Mouse (Mus musculus) gastrocnemius, postnatal 14 days (tissue): ENCODE data around the gene Hmox2. TPM values are rescaled to one million over a fixed set of nuclear protein-coding genes. Genes with fewer than 3 reads are reported as not detected.
"Not testable (repeated sequence)": the region's sequence is repeated elsewhere in the genome, so short reads cannot be mapped to it uniquely, and the experiment has no call there.

Experiments
- DNase-seq: peaks from one replicate; pipeline ENCODE4 v3.0.0; 2021; ENCODE audit warnings: mixed read lengths
- intact Hi-C: fragments of 180-260 bp; cut with DNase I; formaldehyde crosslinking; loops from one replicate; pipeline ENCODE4 v1.15.1; 2025; ENCODE audit warnings: low total_unique reads
- total RNA-seq, 2 experiments: library from RNA; stranded (reverse); gene quantifications; 2 replicates each; pipeline ENCODE4 v1.2.3; 2021

Hmox2 gene
- total RNA-seq, 2 experiments from 2014 or later, result 41.8 to 44.5 TPM

- intact Hi-C loops, result no loop called here
- DNase-seq, result no peak
These were observed 3.8 kb upstream of the Hmox2 start for GRCm38 (mm10) chr16:4722128-4722914.

- DNase-seq, result no peak
- intact Hi-C loops, result no loop called here
These were observed 3.3 kb upstream of the Hmox2 start for GRCm38 (mm10) chr16:4722915-4723209.

GRCm38 (mm10) chr16:4725266-4725665, 895 bp upstream of the Hmox2 start:
- intact Hi-C loops, result no loop called here
- DNase-seq, result no peak

DNA sequence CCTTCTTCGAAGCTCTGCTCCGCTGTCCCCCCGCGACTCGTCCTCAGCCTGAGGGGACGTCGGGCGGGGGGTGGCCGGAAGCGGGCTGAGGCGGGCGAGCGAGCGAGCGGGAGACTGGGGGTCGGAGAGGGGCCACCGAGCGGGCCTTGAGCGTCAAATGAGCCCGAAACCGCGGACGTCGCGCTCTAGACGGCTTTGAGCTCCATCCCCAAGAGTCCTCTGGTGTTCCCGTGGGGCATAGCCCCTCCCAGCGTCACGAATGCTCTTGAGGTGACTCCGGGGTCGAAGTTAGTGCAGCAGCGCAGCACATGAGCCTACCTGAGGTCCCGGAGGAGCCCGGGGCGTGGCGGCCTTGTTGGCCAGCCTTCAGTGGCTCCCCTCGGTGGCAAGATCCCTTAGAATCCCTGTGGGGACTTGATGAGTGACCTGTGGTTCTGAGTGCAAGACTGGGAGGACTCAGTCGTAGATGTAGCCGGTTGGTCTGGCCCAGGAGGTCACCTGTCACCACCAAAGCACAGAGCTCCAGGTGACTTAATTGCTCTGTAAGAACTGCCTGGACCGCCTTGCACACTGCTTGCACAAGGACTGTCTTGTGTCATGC, 467 bp downstream of the Hmox2 start:
- intact Hi-C loops, result no loop called here
- no peak for DNase-seq

- intact Hi-C loops, result no loop called here
These were observed 1.4 kb downstream of the Hmox2 start for GRCm38 (mm10) chr16:4727526-4727925.

GRCm38 (mm10) chr16:4727963-4728362, 1.8 kb downstream of the Hmox2 start:
- DNase-seq, result no peak
- intact Hi-C loops, result no loop called here

More at GRCm38 (mm10) chr16:4727526-4727925, 1.4 kb downstream of the Hmox2 start:
- no peak for DNase-seq

DNA sequence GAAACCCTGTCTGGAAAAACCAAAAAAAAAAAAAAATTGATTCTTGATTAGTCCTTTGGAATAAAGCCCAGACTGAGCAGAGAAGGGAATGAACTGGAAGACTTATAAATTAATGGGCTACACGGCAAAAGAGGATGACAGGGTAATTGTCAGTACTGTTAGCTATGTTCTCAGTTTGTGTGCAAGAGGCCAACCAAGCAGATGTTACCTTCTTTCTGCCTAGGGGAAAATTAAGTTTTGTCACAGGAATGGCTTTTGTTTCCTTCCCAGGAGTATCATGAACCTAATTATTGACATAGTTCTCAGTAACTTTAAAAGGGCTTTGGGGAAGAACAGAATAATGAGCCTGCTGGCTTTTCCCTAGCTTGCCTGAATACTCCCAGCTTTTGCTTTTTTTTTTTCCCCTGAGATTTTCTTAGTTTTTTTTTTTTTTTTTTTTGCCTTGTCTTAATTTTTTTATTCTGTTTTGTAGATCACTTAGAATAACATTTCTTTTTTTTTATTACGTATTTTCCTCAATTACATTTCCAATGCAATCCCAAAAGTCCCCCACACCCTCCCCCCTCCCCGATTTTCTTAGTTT, 4.7 kb downstream of the Hmox2 start:
- DNase-seq, result no peak
- intact Hi-C loops, result no loop called here

- no peak for DNase-seq
- intact Hi-C loops, result no loop called here
These were observed 10.1 kb downstream of the Hmox2 start for GRCm38 (mm10) chr16:4736262-4736661.

GRCm38 (mm10) chr16:4739994-4740393, 13.8 kb downstream of the Hmox2 start:
- no peak for DNase-seq
- intact Hi-C loops, result no loop called here

DNA sequence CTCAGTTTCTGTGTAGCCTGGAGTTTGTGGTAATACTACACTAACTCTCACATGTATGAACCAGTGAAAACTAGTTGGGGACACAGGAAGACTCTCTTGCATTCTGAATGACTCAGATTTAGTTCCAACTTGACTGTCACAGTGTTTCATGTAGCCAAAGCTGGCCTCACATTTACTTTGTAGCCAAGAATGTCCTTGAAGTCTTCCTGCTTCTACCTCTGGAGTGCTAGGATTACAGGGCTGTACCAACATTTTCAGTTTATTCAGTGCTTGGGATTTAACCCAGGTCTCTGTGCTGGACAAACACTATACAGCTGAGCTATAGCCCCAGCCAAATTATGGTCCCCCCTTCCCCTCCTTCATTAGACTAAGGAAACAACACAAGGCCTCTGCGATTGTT, 16.0 kb downstream of the Hmox2 start:
- no peak for DNase-seq
- intact Hi-C loops, result no loop called here

DNA sequence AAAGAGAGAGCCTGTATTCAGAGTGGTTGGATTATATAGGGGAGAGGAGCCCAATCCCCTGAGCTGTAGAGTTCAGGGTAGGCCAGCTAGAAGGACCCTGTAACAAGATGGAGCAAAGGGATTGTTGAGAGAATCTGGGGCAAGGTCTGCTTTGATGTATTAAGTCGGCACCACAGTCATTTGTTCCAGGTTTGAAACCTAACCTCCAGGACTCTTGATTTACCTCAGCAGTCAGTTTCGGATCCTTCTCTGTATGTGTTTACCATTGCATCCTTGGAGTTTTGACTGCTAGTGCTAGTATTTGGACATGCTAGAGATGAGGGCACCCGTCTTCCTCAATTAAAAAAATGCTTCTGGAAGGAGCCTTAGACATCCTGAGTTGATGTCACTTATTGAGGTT, 26.0 kb downstream of the Hmox2 start:
- no peak for DNase-seq
- intact Hi-C loops, result no loop called here

DNA sequence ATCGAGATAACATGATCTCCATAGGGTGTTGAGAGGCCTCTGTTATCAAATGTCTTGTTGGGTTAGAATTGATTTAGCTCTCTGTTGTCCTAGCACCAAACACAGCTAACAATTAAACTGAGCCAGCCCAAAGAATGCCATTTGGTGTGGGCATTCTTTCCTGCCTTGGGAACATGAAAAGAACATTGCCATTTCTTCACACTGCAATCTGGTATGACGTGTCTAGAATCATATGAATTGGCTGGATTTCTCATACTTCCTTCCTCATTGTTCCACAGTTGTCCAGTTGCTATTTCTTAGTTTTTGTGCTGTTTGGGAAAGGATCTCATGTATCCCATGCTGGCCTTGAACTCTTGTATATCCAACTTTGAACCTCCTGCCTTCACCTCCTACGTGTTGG, 27.9 kb downstream of the Hmox2 start:
- DNase-seq, result no peak
- intact Hi-C loops, result no loop called here

GRCm38 (mm10) chr16:4756660-4757335, 30.6 kb downstream of the Hmox2 start:
- DNase-seq, intact Hi-C loops: not testable (repeated sequence)

DNA sequence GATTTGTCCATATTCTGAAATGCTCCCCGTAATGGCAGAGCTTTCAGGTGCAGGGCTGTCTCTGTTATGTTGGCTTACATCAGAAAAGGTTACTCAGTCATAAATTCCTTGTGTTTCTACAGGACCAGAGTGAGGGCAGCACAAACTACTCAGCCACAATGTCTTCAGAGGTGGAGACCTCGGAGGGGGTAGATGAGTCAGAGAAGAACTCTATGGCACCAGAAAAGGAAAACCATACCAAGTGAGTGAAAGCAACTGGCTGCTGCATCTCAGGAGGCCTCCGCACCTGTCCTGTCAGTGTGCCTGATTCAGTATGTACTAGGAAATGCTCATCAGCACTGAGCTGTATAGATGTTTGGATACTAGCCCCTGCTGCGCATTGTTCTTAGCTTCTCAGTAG, 36.3 kb downstream of the Hmox2 start:
- no peak for DNase-seq
- intact Hi-C loops, result loop anchor here (10.0 kb wide), 1 partner anchor 102 kb away; no protein-coding TSS in a partner anchor

DNA sequence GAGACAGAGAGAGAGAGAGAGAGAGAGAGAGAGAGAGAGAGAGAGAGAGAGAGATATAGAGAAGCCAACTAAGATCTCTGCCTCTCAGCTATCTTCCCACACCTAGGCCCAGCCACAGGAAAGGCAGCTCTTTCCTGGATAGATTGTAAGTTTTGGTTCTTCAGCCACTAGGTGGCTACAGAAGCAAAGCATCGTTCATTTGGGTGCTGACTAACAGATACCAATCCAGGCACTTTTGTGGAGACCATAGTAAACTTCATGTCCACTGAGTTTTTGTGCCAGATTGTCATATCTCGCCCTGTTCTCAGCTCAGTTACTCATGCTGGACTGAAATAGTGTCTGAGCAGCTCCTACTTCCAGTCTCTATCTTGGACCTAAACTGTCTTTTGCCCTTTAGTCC, 37.1 kb downstream of the Hmox2 start:
- DNase-seq, result no peak
- intact Hi-C loops, result loop anchor here (10.0 kb wide), 1 partner anchor 102 kb away; no protein-coding TSS in a partner anchor

- DNase-seq, result no peak
These were observed 39.7 kb downstream of the Hmox2 start for GRCm38 (mm10) chr16:4765852-4766251.

DNA sequence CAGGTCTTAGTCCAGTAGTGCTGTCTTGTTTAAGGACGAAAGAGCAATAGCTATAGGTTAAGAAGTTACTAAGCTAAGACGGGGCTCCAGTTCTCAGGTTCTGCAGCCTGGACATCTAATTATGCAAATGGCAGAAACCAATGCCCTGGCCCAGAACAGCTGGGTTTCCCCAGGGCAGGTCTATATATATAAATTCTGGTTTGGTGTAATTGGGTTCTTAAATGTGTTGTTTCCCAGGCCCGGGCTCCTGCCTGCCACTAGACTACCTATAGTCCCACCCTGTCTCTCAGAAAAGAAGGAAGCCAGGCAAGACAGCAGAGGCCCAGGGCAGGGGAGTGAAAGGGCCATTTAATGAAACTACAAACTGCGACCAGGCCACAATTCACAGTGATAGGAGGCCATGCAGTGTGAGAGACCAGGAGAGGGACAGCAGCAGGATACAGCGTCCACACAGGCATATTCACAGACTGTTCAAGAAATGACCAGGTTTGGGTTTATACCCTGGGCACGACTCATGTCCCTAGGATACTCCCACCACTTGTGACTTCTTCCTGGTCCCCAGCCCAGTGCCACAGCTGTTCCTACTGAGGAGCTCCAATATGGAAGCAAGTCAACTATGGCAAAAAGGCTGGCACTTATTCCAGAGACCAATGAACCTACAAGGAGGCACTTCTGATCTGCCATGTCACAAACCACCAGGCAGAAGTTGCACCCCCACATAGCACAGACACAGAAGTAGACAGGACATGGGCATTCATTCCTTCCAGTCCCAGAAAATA, 41.0 kb downstream of the Hmox2 start:
- DNase-seq, result peak; percentile 62

More at GRCm38 (mm10) chr16:4765852-4766251, 39.7 kb downstream of the Hmox2 start:
- intact Hi-C loops, result loop anchor here (10.0 kb wide), 1 partner anchor 99 kb away; no protein-coding TSS in a partner anchor

DNA sequence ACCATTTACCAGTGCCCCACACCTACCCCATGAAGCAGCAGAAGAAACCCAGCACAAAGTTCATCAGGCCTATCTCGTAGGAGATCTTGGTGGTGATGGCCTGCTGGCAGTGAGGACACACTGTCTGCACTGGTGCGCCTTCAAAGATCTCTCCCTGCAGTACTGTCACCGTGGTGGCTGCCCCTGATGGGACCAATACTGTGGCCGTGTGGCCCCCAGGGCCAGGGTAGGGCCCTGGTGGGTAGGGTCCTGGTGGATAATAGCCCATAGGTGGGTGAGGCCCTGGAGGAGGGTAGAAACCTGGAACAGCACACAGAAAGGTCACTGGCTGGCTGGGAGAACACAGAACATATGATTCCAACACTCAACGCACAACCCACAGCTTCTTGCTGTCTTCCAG, 42.6 kb downstream of the Hmox2 start:
- intact Hi-C loops, result loop anchor here (10.0 kb wide), 1 partner anchor 96 kb away; no protein-coding TSS in a partner anchor
- DNase-seq, result no peak

More for the DNA sequence above, 41.0 kb downstream of the Hmox2 start:
- intact Hi-C loops, result loop anchor here (10.0 kb wide), 1 partner anchor 98 kb away; no protein-coding TSS in a partner anchor

GRCm38 (mm10) chr16:4773289-4773970, 47.3 kb downstream of the Hmox2 start:
- intact Hi-C loops, result no loop called here

More at GRCm38 (mm10) chr16:4773289-4773970, 47.3 kb downstream of the Hmox2 start:
- peak; percentile 27 for DNase-seq
